Mouse (Mus musculus) fat pad, adult 2 months (tissue): ENCODE results near the gene Cd38.

Experiments
- DNase-seq: peaks from one replicate; pipeline ENCODE4 v3.0.0-alpha.2; 2011; ENCODE audit warnings: low read depth, low spot score; ENCODE audit errors: extremely low read depth

The Cd38 gene

DNA sequence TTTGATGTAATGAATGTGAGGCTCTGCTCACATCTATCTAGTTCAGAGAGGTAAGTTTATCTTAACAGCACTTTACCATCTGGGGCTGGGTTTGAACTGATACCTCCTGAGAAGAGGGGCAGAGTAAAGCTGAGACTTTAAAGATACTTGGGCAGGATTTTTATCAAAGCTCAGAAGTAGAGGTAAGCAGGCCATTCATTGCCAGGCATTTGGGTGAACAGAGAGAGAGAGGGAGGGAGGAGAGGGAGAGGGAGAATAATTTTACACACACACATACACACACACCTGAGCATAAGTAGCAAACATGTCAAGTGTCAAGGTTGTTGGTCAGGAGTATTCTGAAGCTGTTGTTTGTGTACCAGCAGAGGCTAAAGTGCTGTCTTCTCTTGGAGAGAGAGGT, at the start of gene Cd38:
Gene Cd38, plus strand, starts transcription at position 301 of the 400 bp plus-strand sequence.
- DNase-seq = no peak

GRCm38 (mm10) chr5:43818695-43819094, 49.7 kb upstream of the Cd38 start, which contains the start of gene Bst1:
Bst1 (plus strand) TSS chr5:43818885.
- DNase-seq = no peak

DNA sequence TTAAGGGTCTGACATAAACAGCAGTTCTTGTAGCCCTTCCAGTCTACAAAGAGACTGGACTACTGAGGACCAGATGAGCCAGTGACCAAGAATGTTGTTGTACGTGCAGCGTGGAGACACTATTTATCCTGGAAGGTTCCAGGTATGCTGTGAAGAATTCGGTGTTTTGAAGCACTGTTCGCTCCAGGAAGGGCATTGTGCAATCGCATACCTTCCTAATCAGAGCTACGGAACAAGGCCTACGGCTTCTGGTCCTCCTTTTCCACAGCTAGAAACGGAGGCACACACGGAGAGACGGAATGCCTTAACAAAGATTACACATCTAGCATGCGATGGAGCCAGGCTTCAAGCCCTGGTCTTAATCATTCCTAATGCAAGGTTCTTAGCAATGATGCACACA, 47.6 kb upstream of the Cd38 start:
- DNase-seq = no peak

DNA sequence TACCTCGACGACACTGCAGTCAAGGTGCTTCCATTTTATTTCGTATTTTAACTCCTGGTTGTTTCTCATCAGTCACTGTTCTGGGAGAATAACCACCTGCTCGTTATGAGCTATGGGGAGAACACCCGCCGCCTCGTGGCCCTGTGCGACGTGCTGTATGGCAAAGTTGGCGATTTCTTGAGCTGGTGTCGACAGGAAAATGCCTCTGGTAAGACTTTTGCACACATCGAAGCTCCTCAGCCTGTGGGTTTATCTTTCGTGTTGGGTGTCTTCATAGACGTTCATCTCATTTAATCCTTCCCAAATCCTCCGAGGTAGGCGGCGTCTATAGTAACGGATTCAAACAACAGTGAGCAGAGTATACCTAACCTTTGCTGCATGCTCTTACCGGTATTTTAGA, 46.8 kb upstream of the Cd38 start, which contains the start of gene Fbxl5:
Gene Fbxl5, minus strand, starts transcription at position 101 of the 400 bp plus-strand sequence.
- no peak for DNase-seq

DNA sequence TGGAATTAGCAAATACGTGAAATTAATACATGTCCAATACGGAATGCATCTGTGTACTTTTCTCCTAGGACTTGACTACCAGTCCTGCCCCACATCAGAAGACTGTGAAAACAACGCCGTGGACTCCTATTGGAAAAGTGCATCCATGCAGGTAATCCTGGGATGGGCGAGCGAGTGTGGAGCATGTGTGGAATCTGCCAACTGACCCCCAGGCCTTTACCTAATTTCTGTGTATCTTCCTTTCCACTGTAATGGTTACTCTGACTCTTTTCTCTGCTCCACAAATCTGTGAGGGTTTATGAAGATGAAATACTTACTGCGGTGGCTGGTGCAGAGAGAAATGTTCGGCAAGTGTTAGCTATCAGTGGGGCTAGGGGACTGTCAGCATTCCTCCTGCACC, 46.2 kb upstream of the Cd38 start:
- no peak for DNase-seq

DNA sequence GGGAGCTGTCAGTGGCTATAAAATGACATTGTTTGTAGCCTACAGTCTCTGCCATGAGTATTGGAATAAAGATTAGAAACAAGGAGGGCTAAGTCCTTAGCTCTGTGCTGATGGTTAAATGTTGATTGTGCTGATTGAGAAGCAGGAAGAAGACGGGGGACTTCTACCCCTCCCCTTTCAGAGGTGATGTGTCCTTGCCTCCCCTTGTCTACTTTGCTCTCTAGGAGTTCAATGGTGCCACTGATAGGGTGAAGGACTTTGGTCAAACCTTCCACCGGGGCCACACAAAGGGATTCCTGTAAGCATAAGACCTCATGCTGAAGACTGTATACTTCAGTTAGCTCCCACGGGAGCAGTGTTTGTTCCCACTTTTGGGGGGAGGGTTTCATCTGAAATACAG, 45.5 kb upstream of the Cd38 start:
- DNase-seq = no peak

DNA sequence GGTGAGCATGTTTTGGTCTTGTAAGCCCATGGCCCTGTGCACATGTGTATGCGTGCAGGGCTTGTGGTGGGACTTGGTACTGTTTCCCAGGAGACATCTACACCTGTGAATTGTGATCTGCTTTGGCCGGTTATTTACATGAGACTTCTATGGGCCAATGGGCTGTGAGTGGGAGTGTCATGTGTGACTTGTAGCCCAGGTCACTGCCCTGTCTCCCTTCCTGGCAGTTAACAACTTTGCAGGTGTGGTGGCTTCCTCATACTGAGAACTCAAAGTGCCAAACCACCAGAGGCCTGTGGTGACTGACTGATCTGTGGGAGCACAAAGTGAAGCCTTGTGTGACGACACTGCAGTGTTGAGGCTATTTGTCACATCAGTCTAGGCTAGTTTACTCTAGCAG, 43.8 kb upstream of the Cd38 start:
- DNase-seq = no peak

- DNase-seq = no peak
Observed at GRCm38 (mm10) chr5:43826883-43827282, 41.5 kb upstream of the Cd38 start.

DNA sequence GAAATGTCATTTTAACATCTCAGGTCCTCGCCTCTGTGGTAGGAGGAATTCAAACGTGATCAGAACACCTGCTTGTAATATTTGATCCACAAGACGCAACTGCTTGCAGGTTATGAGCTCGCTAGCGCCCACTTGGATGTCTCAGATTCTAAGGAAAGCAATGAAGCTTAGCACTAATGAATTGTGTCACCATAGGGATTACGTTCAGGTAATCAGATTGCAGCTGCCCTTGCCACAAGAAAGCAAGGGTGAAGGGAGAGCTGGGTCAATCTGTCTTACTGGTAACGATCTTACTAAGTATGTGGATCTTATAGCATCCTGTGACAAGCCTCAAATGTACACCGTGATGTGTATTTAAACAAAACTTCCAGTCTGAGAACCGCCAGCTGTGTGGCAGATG, 41.0 kb upstream of the Cd38 start:
- DNase-seq = no peak

DNA sequence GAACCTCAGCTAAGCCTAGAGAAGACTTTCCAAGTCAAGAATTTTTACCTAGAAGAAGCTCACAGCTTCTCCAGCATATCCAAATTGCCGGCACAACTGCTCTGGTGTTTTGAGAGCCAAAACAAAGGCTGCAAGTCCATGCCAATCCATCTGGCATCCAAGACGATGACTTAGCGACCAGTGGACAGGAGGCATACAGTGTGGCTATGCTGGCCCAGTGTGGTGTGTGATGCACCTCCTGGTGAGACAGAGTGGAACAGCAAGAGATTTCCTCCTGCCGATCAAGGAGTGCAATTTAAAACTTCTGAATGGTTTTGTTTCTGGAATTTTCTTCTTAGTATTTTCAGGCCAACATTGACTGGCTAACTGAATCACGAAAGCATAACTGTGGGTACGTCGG, 31.8 kb upstream of the Cd38 start:
- DNase-seq = no peak

DNA sequence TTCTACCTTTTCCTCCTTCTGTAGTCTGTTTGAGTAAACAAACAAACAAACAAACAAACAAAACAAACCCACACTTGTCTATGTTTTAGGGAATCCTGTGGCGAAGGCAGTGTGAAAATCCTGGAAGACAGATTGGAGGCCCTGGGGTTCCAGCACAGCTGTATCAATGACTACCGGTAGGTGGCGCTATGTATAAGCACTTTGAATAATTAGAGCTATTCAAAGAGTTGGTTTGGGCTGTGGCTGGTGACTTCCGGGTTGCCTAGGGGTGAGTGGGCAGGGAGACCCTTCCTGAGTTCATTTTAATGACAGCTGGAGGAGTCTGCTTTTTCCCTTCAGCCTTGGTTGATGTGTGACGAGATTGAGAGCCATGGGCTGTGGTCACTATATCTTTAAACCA, 31.0 kb upstream of the Cd38 start:
- DNase-seq = no peak

DNA sequence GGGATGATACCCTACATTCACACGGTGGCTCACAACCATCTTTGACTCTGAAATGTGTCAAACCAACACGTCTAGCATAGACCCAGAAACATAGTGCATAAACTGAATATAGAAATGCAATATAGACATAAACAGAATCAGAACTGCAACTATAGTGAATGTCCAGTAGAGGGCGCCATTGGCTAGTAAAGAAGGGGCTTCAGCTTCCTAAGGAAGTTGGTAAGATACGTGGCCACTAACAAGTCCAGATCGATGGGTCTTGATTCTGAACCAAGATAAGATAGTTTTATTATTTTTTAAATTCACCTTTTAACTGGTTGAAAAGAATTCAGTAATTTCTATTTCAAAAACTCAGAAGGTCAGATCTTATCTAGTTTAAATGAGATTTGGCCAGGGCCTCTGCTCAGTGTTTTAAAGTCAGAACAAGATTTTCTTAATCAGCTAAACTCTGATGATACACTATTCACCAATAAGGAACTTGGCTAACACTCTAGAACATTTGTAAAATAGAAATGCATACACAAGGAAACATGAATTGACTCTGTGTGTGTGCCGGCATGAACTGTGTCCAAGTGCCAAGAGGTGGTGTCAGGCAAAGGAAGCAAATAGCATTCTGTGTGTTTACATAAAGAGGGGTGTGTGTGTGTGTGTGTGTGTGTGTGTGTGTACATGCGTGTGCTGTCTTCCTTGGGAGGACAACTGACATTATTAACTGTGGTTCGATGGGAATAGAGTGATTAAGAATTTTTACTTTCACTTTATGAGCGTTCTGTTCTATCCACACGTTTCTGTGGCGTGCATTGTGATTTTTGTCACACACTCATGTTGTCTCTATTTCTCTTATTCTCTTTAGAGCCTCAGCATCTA, 27.0 kb upstream of the Cd38 start:
- DNase-seq = no peak

DNA sequence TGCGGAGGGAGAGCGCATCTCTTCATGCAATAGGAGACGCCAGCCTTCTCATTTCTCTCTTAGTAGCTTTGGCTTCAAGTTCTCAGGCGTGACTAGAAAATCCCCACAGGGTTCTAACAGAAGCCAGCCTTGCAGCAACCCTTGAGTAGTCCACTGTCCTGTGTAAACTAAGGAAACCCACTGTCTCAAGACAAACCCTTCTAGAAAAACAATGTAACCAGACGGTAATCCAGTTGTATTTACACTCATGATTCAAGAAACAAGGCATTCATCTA, 26.4 kb upstream of the Cd38 start:
- no peak for DNase-seq

GRCm38 (mm10) chr5:43842576-43843155, 25.7 kb upstream of the Cd38 start:
- DNase-seq = no peak

- DNase-seq = no peak
Observed at GRCm38 (mm10) chr5:43845083-43845482, 23.3 kb upstream of the Cd38 start.

- no peak for DNase-seq
Observed at GRCm38 (mm10) chr5:43845646-43846045, 22.7 kb upstream of the Cd38 start.

DNA sequence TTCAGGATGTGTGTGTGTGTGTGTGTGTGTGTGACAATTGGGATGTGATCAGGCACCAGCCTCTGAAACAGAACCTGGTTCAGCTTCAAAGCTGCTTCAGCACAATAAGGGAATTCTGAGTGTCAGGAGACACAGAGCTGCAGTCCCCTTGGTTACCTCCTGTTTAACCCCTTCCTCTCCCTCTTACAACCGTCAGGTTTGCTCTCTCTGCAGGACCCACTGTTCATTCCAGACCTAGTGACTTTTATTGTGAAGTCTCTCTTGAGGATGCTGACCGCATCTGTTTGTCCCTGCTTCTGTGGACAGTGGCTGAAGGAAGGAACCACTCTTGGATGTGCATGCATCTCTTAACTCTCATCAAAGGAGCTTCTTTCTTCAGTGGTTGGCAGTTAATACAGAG, 22.1 kb upstream of the Cd38 start:
- no peak for DNase-seq

- DNase-seq = no peak
Observed at GRCm38 (mm10) chr5:43847555-43847954, 20.8 kb upstream of the Cd38 start.

DNA sequence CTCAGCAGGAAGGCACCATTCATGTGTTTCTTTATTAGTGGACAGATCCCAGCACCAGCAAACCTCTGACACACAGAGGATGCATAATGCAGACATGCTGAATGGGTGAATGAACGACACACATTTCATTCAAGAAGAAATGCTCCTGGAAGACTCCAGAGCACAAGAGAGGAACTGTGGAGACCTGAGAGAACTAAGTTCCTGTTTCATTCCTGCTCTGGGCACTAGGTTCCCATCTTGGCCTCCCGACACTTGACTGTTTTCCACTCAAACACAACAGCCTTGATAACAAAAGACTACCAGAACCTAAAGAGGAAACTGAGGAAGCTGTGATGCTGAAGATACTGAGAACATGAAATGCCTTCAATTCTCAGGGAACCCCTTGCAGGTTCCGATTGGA, 20.1 kb upstream of the Cd38 start:
- no peak for DNase-seq

GRCm38 (mm10) chr5:43853096-43853867, 15.1 kb upstream of the Cd38 start:
- DNase-seq = no peak

- DNase-seq = no peak
Observed at GRCm38 (mm10) chr5:43853868-43854488, 14.4 kb upstream of the Cd38 start.

DNA sequence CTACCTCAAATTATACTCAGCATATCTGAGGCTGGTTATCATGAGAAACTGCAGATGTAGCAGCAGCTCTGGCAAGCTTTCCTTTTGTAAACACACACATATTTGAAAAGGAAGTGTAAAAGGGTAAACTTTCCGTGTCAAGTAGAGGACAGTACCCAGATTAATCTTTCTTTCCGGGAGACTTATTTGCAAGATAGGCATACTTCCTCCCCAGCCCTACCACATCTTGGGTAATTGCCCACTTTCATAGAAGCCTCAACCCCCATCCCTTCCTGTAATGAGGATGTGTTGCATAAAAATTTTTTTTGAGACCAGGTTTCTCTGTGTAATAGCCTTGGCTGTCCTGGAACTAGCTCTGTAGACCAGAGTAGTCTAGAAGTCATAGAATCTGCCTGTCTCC, 12.6 kb upstream of the Cd38 start:
- no peak for DNase-seq
